Mouse (Mus musculus) activated CD4-positive, CD25-positive, alpha-beta regulatory T cell, adult 9 weeks (primary cell): ENCODE results near the gene Apof. TPM values are rescaled to one million over a fixed set of nuclear protein-coding genes. Genes with fewer than 3 reads are reported as not detected.

Experiments
- polyA plus RNA-seq: library from polyadenylated mRNA; unstranded; fragments of 100-300 nt; shearing (Covaris generic); gene quantifications from one replicate; pipeline ENCODE4 v1.2.1, GENCODE M21; 2017

Gene Apof
- not detected for polyA plus RNA-seq

GRCm38 (mm10) chr10:128268371-128268770 is at the start of gene Apof:
Gene Apof, plus strand, starts transcription at chr10:128268671.

GRCm38 (mm10) chr10:128225538-128225937 is 42.9 kb upstream of the Apof start, which contains the start of gene Mip:
Gene Mip, plus strand, starts transcription at chr10:128225838.

GRCm38 (mm10) chr10:128231697-128232419 is 36.6 kb upstream of the Apof start, which contains the start of gene Timeless:
Gene Timeless, plus strand, starts transcription at chr10:128232065.

GRCm38 (mm10) chr10:128253677-128254255 is 14.7 kb upstream of the Apof start, which contains the start of gene Apon:
Gene Apon, plus strand, starts transcription at chr10:128254096.

GRCm38 (mm10) chr10:128270287-128270841 is 1.9 kb downstream of the Apof start, which contains the start of gene Stat2:
Gene Stat2, plus strand, starts transcription at chr10:128270559.

GRCm38 (mm10) chr10:128298702-128299171 is 30.3 kb downstream of the Apof start, which contains the start of gene Il23a:
Gene Il23a, minus strand, starts transcription at chr10:128298752.

GRCm38 (mm10) chr10:128303126-128304021 is 34.9 kb downstream of the Apof start, which contains the start of gene Pan2:
Gene Pan2, plus strand, starts transcription at chr10:128303335.

Other genes with a start within 250 kb of the Apof start
- gene Naca, start 233.1 kb upstream of the Apof start, polyA plus RNA-seq, result 675 TPM
- gene Ptges3, start 209.7 kb upstream of the Apof start, polyA plus RNA-seq, result 94.5 TPM
- 1,218 TPM for gene Atp5b, start 185.4 kb upstream of the Apof start, polyA plus RNA-seq
- gene Baz2a, start 177.1 kb upstream of the Apof start, polyA plus RNA-seq, result 80.6 TPM
- 36.9 TPM for gene Rbms2, start 88.4 kb upstream of the Apof start, polyA plus RNA-seq
- gene Gls2, start 74.2 kb upstream of the Apof start, polyA plus RNA-seq, result 0.23 TPM
- 15.9 TPM for gene Spryd4, start 56.9 kb upstream of the Apof start, polyA plus RNA-seq
- gene Mip, start 42.8 kb upstream of the Apof start, polyA plus RNA-seq, result not detected
- gene Timeless, start 36.6 kb upstream of the Apof start, polyA plus RNA-seq, result 25.1 TPM
- gene Apon, start 14.6 kb upstream of the Apof start, polyA plus RNA-seq, result not detected
- gene Stat2, start 1.9 kb downstream of the Apof start, polyA plus RNA-seq, result 100 TPM
- not detected for gene Il23a, start 30.1 kb downstream of the Apof start, polyA plus RNA-seq
- gene Pan2, start 34.7 kb downstream of the Apof start, polyA plus RNA-seq, result 45.1 TPM
- 156 TPM for gene Cnpy2, start 53.8 kb downstream of the Apof start, polyA plus RNA-seq
- 181 TPM for gene Cs, start 69.1 kb downstream of the Apof start, polyA plus RNA-seq
- 12.2 TPM for gene Coq10a, start 100.3 kb downstream of the Apof start, polyA plus RNA-seq
- 2.6 TPM for gene Ankrd52, start 108.4 kb downstream of the Apof start, polyA plus RNA-seq
- 0.13 TPM for gene Slc39a5, start 132.6 kb downstream of the Apof start, polyA plus RNA-seq
- 128 TPM for gene Nabp2, start 142.8 kb downstream of the Apof start, polyA plus RNA-seq
- 47.8 TPM for gene Rnf41, start 143.0 kb downstream of the Apof start, polyA plus RNA-seq
- gene Smarcc2, start 190.6 kb downstream of the Apof start, polyA plus RNA-seq, result 131 TPM
- gene Myl6, start 225.5 kb downstream of the Apof start, polyA plus RNA-seq, result 1,659 TPM
- 3.1 TPM for gene Myl6b, start 230.0 kb downstream of the Apof start, polyA plus RNA-seq